Mouse (Mus musculus) gastrocnemius, adult 8-10 months (tissue): ENCODE measurements around the gene Ppia. TPM values are rescaled to one million over a fixed set of nuclear protein-coding genes. Genes with fewer than 3 reads are reported as not detected.
A peak's percentile ranks its signal among the peaks of the same experiment; 100 is the strongest.
"Not testable (repeated sequence)": the region's sequence is repeated elsewhere in the genome, so short reads cannot be mapped to it uniquely, and the experiment has no call there.

Experiments
- DNase-seq, 2 experiments: peaks; one replicate each; pipeline ENCODE4 v3.0.0; 2022; ENCODE audit warnings: low spot score in 2 of 2
- microRNA-seq: library from miRNA; unstranded; fragments of <30 nt; microRNA quantifications from one replicate; pipeline ENCODE4 v1.2.0, GENCODE M21; 2022
- total RNA-seq, 4 experiments: library from RNA; stranded (reverse); gene quantifications; 2 replicates each; pipeline ENCODE4 v1.2.4; 2022

Ppia gene
- total RNA-seq, 4 experiments from 2014 or later, result 189 to 256 (median 213) TPM

- no peak for DNase-seq
Measured at GRCm38 (mm10) chr11:6440171-6440570, 24.9 kb downstream of the Ppia start.

DNA sequence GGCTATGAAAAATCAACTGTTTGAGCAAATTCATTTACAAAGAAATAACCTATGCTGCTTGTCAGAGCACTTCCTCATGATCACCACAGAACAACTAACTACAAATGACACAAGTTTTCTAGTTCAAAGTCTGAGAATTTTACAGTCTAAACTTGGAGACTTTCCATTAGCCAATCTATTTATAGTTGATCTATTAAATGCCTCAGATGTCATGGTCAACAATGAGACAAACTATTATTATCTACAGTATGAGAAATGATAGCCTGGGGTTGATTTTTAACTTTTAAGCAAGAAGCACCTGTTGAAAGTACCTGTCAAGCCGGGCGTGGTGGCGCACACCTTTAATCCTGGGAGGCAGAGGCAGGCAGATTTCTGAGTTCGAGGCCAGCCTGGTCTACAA lies 27.3 kb downstream of the Ppia start:
- no peak for DNase-seq

GRCm38 (mm10) chr11:6443102-6443501 lies 27.9 kb downstream of the Ppia start:
- DNase-seq, result no peak

GRCm38 (mm10) chr11:6443727-6444076 lies 28.5 kb downstream of the Ppia start:
- no peak for DNase-seq

DNA sequence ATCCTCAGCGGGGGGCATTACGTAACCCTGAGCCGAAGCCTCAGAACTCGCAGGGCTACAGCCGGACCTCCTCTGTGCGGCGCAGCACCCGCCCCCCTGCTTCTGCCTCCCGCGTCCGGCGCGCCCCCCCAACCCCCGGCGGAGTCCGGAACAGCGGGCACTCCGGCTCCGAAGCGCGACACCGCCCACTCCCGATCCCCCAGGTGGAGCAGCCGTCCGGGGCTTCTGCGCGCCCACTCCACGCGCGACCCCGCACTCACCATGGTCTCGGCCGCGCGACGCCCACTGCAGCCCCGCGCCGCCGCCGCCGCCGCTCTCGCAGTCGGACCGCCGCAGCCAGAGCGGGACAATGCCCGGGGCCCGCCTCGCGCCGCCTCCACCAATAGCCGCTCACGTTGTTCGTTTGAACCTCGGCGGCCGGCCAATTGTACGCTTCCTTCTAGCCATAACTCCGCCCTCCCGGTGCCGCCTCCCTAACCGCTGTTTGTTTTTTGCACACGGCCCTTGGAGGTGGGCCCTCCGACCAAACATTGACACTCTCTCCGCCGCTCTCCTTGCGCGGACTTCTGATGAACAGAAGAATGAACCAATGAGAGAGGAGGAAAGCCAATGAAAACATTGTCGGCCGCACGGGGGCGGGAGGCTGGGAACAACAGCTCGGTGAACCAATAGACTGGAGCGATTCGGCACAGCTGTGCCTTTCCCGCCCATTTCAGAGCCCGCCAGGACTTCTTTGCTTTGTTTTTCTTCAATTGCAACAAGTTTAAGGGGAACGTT lies 29.0 kb downstream of the Ppia start, which contains the start of gene H2afv:
H2afv (minus strand) TSS at position 367 of the 777 bp plus-strand sequence.
- DNase-seq, result peak; percentile 99 to 100

GRCm38 (mm10) chr11:6445441-6445840 lies 30.2 kb downstream of the Ppia start:
- no peak for DNase-seq

DNA sequence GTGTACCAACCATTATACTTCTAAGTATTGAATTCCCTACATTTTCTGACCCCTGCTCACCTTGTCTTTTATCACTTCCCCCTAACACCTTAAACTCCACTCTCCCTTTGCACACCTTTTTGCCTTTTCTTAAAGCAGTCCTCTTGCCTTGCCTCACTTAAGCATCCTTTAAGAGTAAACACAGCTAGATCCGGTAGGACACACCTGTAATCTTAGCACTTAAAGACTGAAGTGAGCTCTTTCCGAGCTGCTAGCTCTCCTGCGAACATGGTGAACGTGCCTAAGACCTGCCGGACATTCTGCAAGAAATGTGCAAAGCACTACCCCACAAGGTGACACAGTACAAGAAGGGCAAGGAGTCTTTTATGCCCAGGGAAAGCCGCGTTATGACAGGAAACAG lies 30.7 kb downstream of the Ppia start:
- DNase-seq, result no peak

- no peak for DNase-seq
Measured at GRCm38 (mm10) chr11:6447493-6447892, 32.2 kb downstream of the Ppia start.

DNA sequence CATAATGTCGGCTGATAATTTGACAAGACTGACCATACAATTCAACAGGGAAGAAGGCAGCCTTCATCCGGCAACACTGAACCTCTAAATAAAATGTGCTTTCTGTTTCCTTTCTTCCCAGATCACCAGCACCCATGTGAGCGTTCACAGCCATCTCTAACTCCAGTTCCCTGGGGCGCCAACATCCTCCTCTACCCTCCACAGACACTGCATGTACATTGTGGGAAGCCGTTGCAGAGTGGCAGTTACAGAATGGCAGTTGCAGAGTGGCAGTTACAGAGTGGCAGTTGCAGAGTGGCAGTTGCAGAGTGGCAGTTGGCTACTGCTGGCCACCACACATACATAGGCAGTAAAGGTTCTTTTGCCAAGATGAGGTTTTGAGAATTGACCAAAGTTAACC lies 32.9 kb downstream of the Ppia start:
- DNase-seq, result not testable (repeated sequence)

- no peak for DNase-seq
Measured at GRCm38 (mm10) chr11:6456083-6456482, 40.8 kb downstream of the Ppia start.

DNA sequence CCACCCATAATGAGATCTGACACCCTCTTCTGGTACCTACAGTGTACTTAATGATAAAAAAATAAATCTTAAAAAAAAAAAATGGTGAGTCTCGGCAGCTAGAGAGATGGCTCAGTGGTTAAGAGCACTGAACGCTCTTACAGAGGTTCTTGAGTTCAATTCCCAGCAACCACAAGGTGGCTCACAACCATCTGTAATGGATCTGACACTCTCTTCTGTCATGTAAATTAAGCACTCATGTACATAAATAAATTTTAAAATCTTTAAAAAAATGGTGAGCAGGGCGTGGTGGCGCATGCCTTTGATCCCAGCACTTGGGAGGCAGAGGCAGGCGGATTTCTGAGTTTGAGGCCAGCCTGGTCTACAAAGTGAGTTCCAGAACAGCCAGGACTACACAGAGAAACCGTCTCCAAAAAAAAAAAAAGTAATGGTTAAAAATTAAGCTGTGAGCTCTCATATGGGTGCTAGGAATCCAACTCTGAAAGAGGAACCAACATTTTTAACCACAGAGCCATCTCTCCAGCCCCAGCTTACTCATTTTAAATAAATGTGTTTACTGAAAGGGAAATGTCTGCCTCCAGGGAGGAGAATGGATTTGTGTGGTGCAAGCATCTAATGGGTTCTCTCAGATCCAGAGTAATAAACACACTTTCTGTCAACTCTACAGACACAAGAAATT lies 48.1 kb downstream of the Ppia start:
- DNase-seq, result no peak

- DNase-seq, result no peak
Measured at GRCm38 (mm10) chr11:6465122-6465521, 49.9 kb downstream of the Ppia start.

- no peak for DNase-seq
Measured at GRCm38 (mm10) chr11:6468541-6468940, 53.3 kb downstream of the Ppia start.

Small RNA genes within 50 kb of the gene (microRNA-seq; reads per million reads assigned to microRNA genes)
- gene Mir7651, result not detected

Other genes with a start within 250 kb of the Ppia start
- gene A730071L15Rik, start 215.4 kb upstream of the Ppia start, total RNA-seq, result not detected
- 10 to 100 TPM; 70.9 to 77.9 (median 76.1) TPM for gene Nudcd3, start 215.0 kb upstream of the Ppia start, total RNA-seq
- under 1 TPM in 3 of 4 experiments, not detected in 1; 0.07 to 0.32 (median 0.12) TPM for gene Npc1l1, start 185.3 kb upstream of the Ppia start, total RNA-seq
- gene Ddx56, start 147.7 kb upstream of the Ppia start, total RNA-seq, result 10 to 100 TPM; 20.6 to 26.3 (median 21.5) TPM
- 10 to 100 TPM; 64.3 to 69.4 (median 66.1) TPM for gene Tmed4, start 140.6 kb upstream of the Ppia start, total RNA-seq
- gene Ogdh, start 123.8 kb upstream of the Ppia start, total RNA-seq, result 100 to 1,000 TPM; 653 to 755 (median 701) TPM
- gene Zmiz2, start 26.4 kb upstream of the Ppia start, total RNA-seq, result 10 to 100 TPM; 50.7 to 65.8 (median 53.6) TPM
- 10 to 100 TPM; 47.7 to 58.3 (median 56.0) TPM for gene H2afv, start 29.0 kb downstream of the Ppia start, total RNA-seq
- 10 to 100 TPM; 19.1 to 24.8 (median 19.7) TPM for gene Purb, start 60.5 kb downstream of the Ppia start, total RNA-seq
- under 1 TPM in 3 of 4 experiments, not detected in 1; 0.17 to 0.88 (median 0.61) TPM for gene Myo1g, start 105.5 kb downstream of the Ppia start, total RNA-seq
- gene Ccm2, start 131.4 kb downstream of the Ppia start, total RNA-seq, result 10 to 100 TPM; 21.1 to 33.3 (median 27.3) TPM
- gene Nacad, start 190.6 kb downstream of the Ppia start, total RNA-seq, result under 1 TPM; 0.08 to 0.22 (median 0.15) TPM
- 10 to 100 TPM; 53.8 to 63.0 (median 61.0) TPM for gene Tbrg4, start 210.6 kb downstream of the Ppia start, total RNA-seq
- not detected for gene Wap, start 223.2 kb downstream of the Ppia start, total RNA-seq
- 1 to 10 TPM in 1 of 4 experiments, under 1 TPM in 3; 0.54 to 1.5 (median 0.69) TPM for gene Ramp3, start 243.1 kb downstream of the Ppia start, total RNA-seq